Mouse (Mus musculus): ENCODE data around the gene Ocel1. TPM values are rescaled to one million over a fixed set of nuclear protein-coding genes. Genes with fewer than 3 reads are reported as not detected.

Ocel1 gene
- total and polyA plus RNA-seq, 3 experiments, result 8.0 to 15.2 (median 12.4) TPM

- H3K9ac ChIP-seq (ENCODE audit: low read depth, low read length), result peak within 1 kb of the TSS; percentile 94
- H3K79me2 ChIP-seq (replicated peaks; ENCODE audit: control insufficient read depth, insufficient read depth, low read length), result peaks cover 4% of the 10 kb centered on the region; the same call in 1 of the 2 replicates
- H3K27ac ChIP-seq, result peak within 1 kb of the TSS; percentile 94
- peak within 1 kb of the TSS; percentile 89 for H3K4me3 ChIP-seq
- H3K36me3 ChIP-seq (ENCODE audit: control insufficient read depth, insufficient read depth, low read length), result no peaks in the 10 kb centered on the region
- peak; percentile 86 to 87 for DNase-seq
- 5% methylated on average over 86 of the region's 89 CpGs for WGBS
- no peak for TF ChIP-seq POLR2A (IDR thresholded peaks at IDR 0.05; ENCODE audit: insufficient read depth, low read depth, low read length)
- TF ChIP-seq EP300 (IDR thresholded peaks at IDR 0.05; ENCODE audit: insufficient read depth, low read depth, low read length), result no peak
- no peak for TF ChIP-seq CTCF (IDR thresholded peaks at IDR 0.05)
- intact Hi-C loops (cut with DNase I), result loop anchor here (5.0 kb wide), 1 partner anchor 81 kb away; the partner anchor contains the start of genes Abhd8 and Mrpl34
- H3K4me1 ChIP-seq (ENCODE audit: control insufficient read depth, insufficient read depth, low read length), result peaks cover 4% of the 10 kb centered on the region
- H3K27me3 ChIP-seq (ENCODE audit: control insufficient read depth, insufficient read depth, low read length), result no peaks in the 10 kb centered on the region
Measured at GRCm38 (mm10) chr8:71381421-71381970, 10.4 kb downstream of the Ocel1 start, which contains the start of gene Nr2f6. Gene Nr2f6 (minus strand): TSS chr8:71381960.

GRCm38 (mm10) chr8:71381971-71382961 is 11.2 kb downstream of the Ocel1 start:
- H3K79me2 ChIP-seq (replicated peaks; ENCODE audit: control insufficient read depth, insufficient read depth, low read length), result peaks cover 4% of the 10 kb centered on the region; the same call in 1 of the 2 replicates
- peak; percentile 92 to 94 for DNase-seq
- intact Hi-C loops (cut with DNase I), result loop anchor here (5.0 kb wide), 1 partner anchor 80 kb away; the partner anchor contains the start of genes Abhd8 and Mrpl34
- H3K9ac ChIP-seq (ENCODE audit: low read depth, low read length), result peak overlapping the region; percentile 87
- peak overlapping the region; percentile 89 for H3K4me3 ChIP-seq
- TF ChIP-seq POLR2A (IDR thresholded peaks at IDR 0.05; ENCODE audit: insufficient read depth, low read depth, low read length) (no peak; the same call in none of the 2 replicates), EP300 (IDR thresholded peaks at IDR 0.05; ENCODE audit: insufficient read depth, low read depth, low read length) (no peak), CTCF (IDR thresholded peaks at IDR 0.05) (no peak)
- no peaks in the 10 kb centered on the region for H3K36me3 ChIP-seq (ENCODE audit: control insufficient read depth, insufficient read depth, low read length)
- peak overlapping the region; percentile 90 for H3K27ac ChIP-seq
- peaks cover 4% of the 10 kb centered on the region for H3K4me1 ChIP-seq (ENCODE audit: control insufficient read depth, insufficient read depth, low read length)
- 4% methylated on average over 76 of the region's 80 CpGs for WGBS
- no peaks in the 10 kb centered on the region for H3K27me3 ChIP-seq (ENCODE audit: control insufficient read depth, insufficient read depth, low read length)

- no peak overlapping the region; the same call in 1 of the 2 replicates for H3K27ac ChIP-seq
- TF ChIP-seq POLR2A (IDR thresholded peaks at IDR 0.05; ENCODE audit: insufficient read depth, low read depth, low read length) (no peak), CTCF (IDR thresholded peaks at IDR 0.05) (no peak), EP300 (IDR thresholded peaks at IDR 0.05; ENCODE audit: insufficient read depth, low read depth, low read length) (no peak)
- H3K79me2 ChIP-seq (replicated peaks; ENCODE audit: control insufficient read depth, insufficient read depth, low read length), result peaks cover 4% of the 10 kb centered on the region; the same call in 1 of the 2 replicates
- DNase-seq, result no peak
- intact Hi-C loops (cut with DNase I), result loop anchor here (1.0 to 5.0 kb wide), 2 partner anchors 11 to 79 kb away; partner anchors contain the start of genes Abhd8 and Mrpl34
- no peak overlapping the region for H3K4me3 ChIP-seq
- WGBS, result 52% methylated on average over 12 of the region's 12 CpGs
- peaks cover 4% of the 10 kb centered on the region for H3K4me1 ChIP-seq (ENCODE audit: control insufficient read depth, insufficient read depth, low read length)
- H3K36me3 ChIP-seq (ENCODE audit: control insufficient read depth, insufficient read depth, low read length), result no peaks in the 10 kb centered on the region
- no peak overlapping the region for H3K9ac ChIP-seq (ENCODE audit: low read depth, low read length)
- H3K27me3 ChIP-seq (ENCODE audit: control insufficient read depth, insufficient read depth, low read length), result no peaks in the 10 kb centered on the region
Measured at GRCm38 (mm10) chr8:71383396-71383795, 12.3 kb downstream of the Ocel1 start.

GRCm38 (mm10) chr8:71383860-71384259 is 12.8 kb downstream of the Ocel1 start:
- no peaks in the 10 kb centered on the region for H3K27me3 ChIP-seq (ENCODE audit: control insufficient read depth, insufficient read depth, low read length)
- no peak for TF ChIP-seq CTCF (IDR thresholded peaks at IDR 0.05)
- TF ChIP-seq POLR2A (IDR thresholded peaks at IDR 0.05; ENCODE audit: insufficient read depth, low read depth, low read length), result peak; percentile 32; the same call in 1 of the 2 replicates
- H3K9ac ChIP-seq (ENCODE audit: low read depth, low read length), result no peak overlapping the region
- H3K27ac ChIP-seq, result no peak overlapping the region
- intact Hi-C loops (cut with DNase I), result loop anchor here (1.0 to 5.0 kb wide), 2 partner anchors 10 to 78 kb away; partner anchors contain the start of genes Abhd8 and Mrpl34
- H3K4me1 ChIP-seq (ENCODE audit: control insufficient read depth, insufficient read depth, low read length), result peaks cover 7% of the 10 kb centered on the region
- no peak for DNase-seq
- H3K36me3 ChIP-seq (ENCODE audit: control insufficient read depth, insufficient read depth, low read length), result no peaks in the 10 kb centered on the region
- peaks cover 4% of the 10 kb centered on the region; the same call in 1 of the 2 replicates for H3K79me2 ChIP-seq (replicated peaks; ENCODE audit: control insufficient read depth, insufficient read depth, low read length)
- 55% methylated on average over 3 of the region's 3 CpGs for WGBS
- no peak overlapping the region for H3K4me3 ChIP-seq

- H3K9ac ChIP-seq (ENCODE audit: low read depth, low read length), result no peak overlapping the region
- no peaks in the 10 kb centered on the region for H3K27me3 ChIP-seq (ENCODE audit: control insufficient read depth, insufficient read depth, low read length)
- H3K36me3 ChIP-seq (ENCODE audit: control insufficient read depth, insufficient read depth, low read length), result no peaks in the 10 kb centered on the region
- H3K79me2 ChIP-seq (replicated peaks; ENCODE audit: control insufficient read depth, insufficient read depth, low read length), result peaks cover 4% of the 10 kb centered on the region; the same call in 1 of the 2 replicates
- H3K4me3 ChIP-seq, result no peak overlapping the region
- DNase-seq, result no peak
- no peak overlapping the region for H3K27ac ChIP-seq
- TF ChIP-seq CTCF (IDR thresholded peaks at IDR 0.05), result peak; percentile 43
- TF ChIP-seq EP300 (IDR thresholded peaks at IDR 0.05; ENCODE audit: insufficient read depth, low read depth, low read length), result no peak
- peaks cover 7% of the 10 kb centered on the region for H3K4me1 ChIP-seq (ENCODE audit: control insufficient read depth, insufficient read depth, low read length)
- intact Hi-C loops (cut with DNase I), result no loop called here
- WGBS, result 77% methylated on average over 12 of the region's 12 CpGs
Measured at GRCm38 (mm10) chr8:71385212-71385835, 14.2 kb downstream of the Ocel1 start.

All from heart, adult 2 months (tissue).